Mouse (Mus musculus): ENCODE results near the gene Slc25a33.
"Not testable (repeated sequence)": the region's sequence is repeated elsewhere in the genome, so short reads cannot be mapped to it uniquely, and the experiment has no call there.

Gene Slc25a33

GRCm38 (mm10) chr4:149774094-149774470, at the start of gene Slc25a33:
Gene Slc25a33, minus strand, starts transcription at chr4:149774277.
- DNase-seq (ENCODE audit: low read depth): peak; percentile 91

- no peak for DNase-seq (ENCODE audit: low read depth)
These were observed 48.6 kb upstream of the Slc25a33 start for GRCm38 (mm10) chr4:149822586-149823196.

- DNase-seq (ENCODE audit: low read depth): no peak
These were observed 48.0 kb upstream of the Slc25a33 start for GRCm38 (mm10) chr4:149822126-149822525.

- no peak for DNase-seq (ENCODE audit: low read depth)
These were observed 46.5 kb upstream of the Slc25a33 start for GRCm38 (mm10) chr4:149820569-149820968.

GRCm38 (mm10) chr4:149819195-149819594, 45.1 kb upstream of the Slc25a33 start:
- DNase-seq (ENCODE audit: low read depth): no peak

GRCm38 (mm10) chr4:149816598-149816997, 42.5 kb upstream of the Slc25a33 start:
- no peak for DNase-seq (ENCODE audit: low read depth)

GRCm38 (mm10) chr4:149815586-149815985, 41.5 kb upstream of the Slc25a33 start:
- DNase-seq (ENCODE audit: low read depth): no peak

- no peak for DNase-seq (ENCODE audit: low read depth)
These were observed 39.5 kb upstream of the Slc25a33 start for GRCm38 (mm10) chr4:149813409-149814184.

GRCm38 (mm10) chr4:149810372-149810771, 36.3 kb upstream of the Slc25a33 start:
- DNase-seq (ENCODE audit: low read depth): not testable (repeated sequence)

- no peak for DNase-seq (ENCODE audit: low read depth)
These were observed 34.6 kb upstream of the Slc25a33 start for GRCm38 (mm10) chr4:149808584-149809227.

- no peak for DNase-seq (ENCODE audit: low read depth)
These were observed 34.0 kb upstream of the Slc25a33 start for GRCm38 (mm10) chr4:149808060-149808567.

- DNase-seq (ENCODE audit: low read depth): peak; percentile 94
These were observed 32.8 kb upstream of the Slc25a33 start for GRCm38 (mm10) chr4:149806699-149807381.

- DNase-seq (ENCODE audit: low read depth): no peak
These were observed 28.2 kb upstream of the Slc25a33 start for GRCm38 (mm10) chr4:149802269-149802668.

GRCm38 (mm10) chr4:149800576-149800975, 26.5 kb upstream of the Slc25a33 start:
- DNase-seq (ENCODE audit: low read depth): no peak

- no peak for DNase-seq (ENCODE audit: low read depth)
These were observed 26.0 kb upstream of the Slc25a33 start for GRCm38 (mm10) chr4:149800172-149800464.

GRCm38 (mm10) chr4:149799346-149800171, 25.5 kb upstream of the Slc25a33 start:
- DNase-seq (ENCODE audit: low read depth): no peak

- no peak for DNase-seq (ENCODE audit: low read depth)
These were observed 24.7 kb upstream of the Slc25a33 start for GRCm38 (mm10) chr4:149798684-149799309.

- no peak for DNase-seq (ENCODE audit: low read depth)
These were observed 24.0 kb upstream of the Slc25a33 start for GRCm38 (mm10) chr4:149798116-149798515.

GRCm38 (mm10) chr4:149797220-149797610, 23.1 kb upstream of the Slc25a33 start:
- DNase-seq (ENCODE audit: low read depth): no peak

GRCm38 (mm10) chr4:149796567-149797219, 22.6 kb upstream of the Slc25a33 start:
- DNase-seq (ENCODE audit: low read depth): no peak
